Mouse (Mus musculus): ENCODE results near the gene Atxn7l2. TPM values are rescaled to one million over a fixed set of nuclear protein-coding genes. Genes with fewer than 3 reads are reported as not detected.
A peak's percentile ranks its signal among the peaks of the same experiment; 100 is the strongest.

The Atxn7l2 gene
- polyA plus RNA-seq, 1 experiment from 2014 or later: 25.4 TPM

DNA sequence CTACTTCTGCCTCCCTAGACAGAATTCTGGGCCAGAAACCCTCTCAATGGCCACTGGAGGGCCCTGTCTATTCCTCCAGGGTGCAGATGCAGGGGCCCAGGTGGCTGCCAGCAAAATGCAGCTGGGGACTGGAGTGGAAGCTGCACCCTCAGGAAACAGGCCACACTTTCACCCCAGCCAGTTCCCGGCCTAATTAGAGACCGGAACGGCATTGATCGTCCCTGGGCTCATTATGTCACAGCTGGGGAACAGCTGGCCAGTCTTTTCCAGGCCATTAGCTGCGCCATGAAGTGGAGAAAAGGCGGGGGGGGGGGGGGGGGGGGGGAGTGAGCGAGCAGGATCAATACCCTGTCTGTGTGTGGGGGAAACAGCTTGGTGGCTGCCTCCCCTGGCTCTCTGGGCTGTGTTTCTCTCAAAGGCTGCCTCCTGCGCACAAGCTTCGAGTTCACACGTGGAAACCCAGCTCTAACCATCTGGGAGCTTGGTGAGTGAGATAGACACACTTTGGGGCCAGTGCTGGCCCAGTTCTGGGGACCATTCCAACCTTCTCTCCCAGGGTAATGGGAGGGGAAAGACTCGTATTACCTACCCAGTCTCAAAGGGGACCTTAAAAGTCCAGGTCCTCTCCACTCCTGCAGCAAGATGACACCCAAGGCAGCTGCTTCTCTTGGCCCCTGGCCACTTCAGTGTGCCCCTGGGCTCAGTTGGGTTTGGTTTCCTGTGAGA, 44.1 kb downstream of the Atxn7l2 start:
- peak overlapping the region; percentile 34 for H3K4me2 ChIP-seq (replicated peaks)
- WGBS: 4% methylated on average over 9 of the region's 11 CpGs
- peak overlapping the region; percentile 85 for H3K27ac ChIP-seq
- no peaks in the 10 kb centered on the region for H3K9me3 ChIP-seq
- peak overlapping the region; percentile 31; the same call in 1 of the 2 replicates for H3K9ac ChIP-seq
- H3K4me3 ChIP-seq: no peak overlapping the region
- no peaks in the 10 kb centered on the region for H3K27me3 ChIP-seq
- peak; percentile 78 for ATAC-seq (ENCODE audit: low FRiP score, low read depth)
- H3K36me3 ChIP-seq: no peaks in the 10 kb centered on the region
- peaks cover 48% of the 10 kb centered on the region for H3K4me1 ChIP-seq

DNA sequence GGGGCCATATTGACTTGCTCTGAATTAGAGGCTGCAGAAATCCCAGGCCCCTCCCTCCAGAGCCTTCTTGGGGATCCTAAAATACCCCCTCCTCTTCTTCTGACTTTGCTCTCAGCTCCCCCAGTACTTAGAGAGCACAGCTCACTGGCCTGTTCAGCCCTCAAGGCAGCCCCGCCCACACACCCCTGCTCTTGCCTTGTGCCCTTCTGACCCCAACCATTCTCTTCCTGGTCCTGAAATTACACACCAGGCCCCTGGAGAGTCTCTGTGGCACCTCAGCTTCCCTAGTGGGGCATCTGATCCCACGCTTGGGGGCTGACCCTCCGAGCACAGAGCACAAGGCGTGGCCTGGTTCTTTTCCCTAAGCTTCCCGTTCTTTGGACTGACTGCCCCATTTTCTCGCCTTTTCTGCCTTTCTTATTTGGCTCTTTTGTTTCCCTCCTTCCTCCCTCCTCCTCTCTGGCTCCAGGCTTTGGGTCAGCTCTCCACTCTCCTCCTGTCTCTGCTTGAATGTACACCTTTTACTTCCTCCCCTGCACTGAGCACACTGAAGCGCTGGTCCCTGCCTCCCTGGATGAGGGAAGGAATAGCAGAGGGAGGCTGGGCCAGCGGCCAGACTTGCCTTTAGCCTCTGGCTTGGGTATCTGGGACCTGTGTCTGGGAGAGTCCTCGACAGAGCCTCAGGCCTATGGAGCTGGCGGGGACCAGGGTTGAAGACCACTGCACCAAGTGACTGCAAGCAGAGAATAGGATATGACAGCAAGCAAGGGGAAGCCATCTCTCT, 45.0 kb downstream of the Atxn7l2 start:
- no peaks in the 10 kb centered on the region for H3K27me3 ChIP-seq
- H3K36me3 ChIP-seq: no peaks in the 10 kb centered on the region
- H3K4me1 ChIP-seq: peaks cover 48% of the 10 kb centered on the region
- H3K27ac ChIP-seq: peak overlapping the region; percentile 85; the same call in 1 of the 2 replicates
- no peak overlapping the region for H3K9ac ChIP-seq
- peak; percentile 15; the same call in 1 of the 2 replicates for ATAC-seq (ENCODE audit: low FRiP score, low read depth)
- H3K4me2 ChIP-seq (replicated peaks): peak overlapping the region; percentile 53
- 20% methylated on average over 10 of the region's 10 CpGs for WGBS
- no peak overlapping the region for H3K4me3 ChIP-seq
- no peaks in the 10 kb centered on the region for H3K9me3 ChIP-seq

DNA sequence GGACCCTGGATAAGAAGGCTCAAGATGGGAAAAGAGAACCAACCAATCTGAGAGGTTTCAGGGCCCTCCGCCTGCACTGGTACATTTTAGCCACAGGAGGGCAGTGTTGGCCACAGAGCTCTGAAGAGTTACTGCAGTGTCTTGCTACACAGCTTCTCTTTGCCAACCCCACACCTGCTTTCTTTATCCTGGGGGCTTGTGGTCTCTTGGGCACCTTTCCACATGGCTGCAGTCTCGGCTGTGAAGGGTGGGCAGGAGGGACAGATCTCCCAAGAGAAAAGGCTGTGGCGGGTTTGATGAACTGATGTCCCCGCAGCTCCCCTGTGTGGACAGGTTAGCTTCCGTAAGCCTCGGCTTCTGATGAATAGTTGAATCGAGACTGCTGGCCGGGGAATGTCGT, 45.9 kb downstream of the Atxn7l2 start:
- H3K4me3 ChIP-seq: no peak overlapping the region
- H3K27me3 ChIP-seq: no peaks in the 10 kb centered on the region
- H3K27ac ChIP-seq: no peak overlapping the region
- WGBS: 23% methylated on average over 9 of the region's 9 CpGs
- H3K4me2 ChIP-seq (replicated peaks): peak overlapping the region; percentile 53
- peaks cover 48% of the 10 kb centered on the region for H3K4me1 ChIP-seq
- peak; percentile 22; the same call in 1 of the 2 replicates for ATAC-seq (ENCODE audit: low FRiP score, low read depth)
- H3K9me3 ChIP-seq: no peaks in the 10 kb centered on the region
- H3K36me3 ChIP-seq: no peaks in the 10 kb centered on the region
- no peak overlapping the region for H3K9ac ChIP-seq

DNA sequence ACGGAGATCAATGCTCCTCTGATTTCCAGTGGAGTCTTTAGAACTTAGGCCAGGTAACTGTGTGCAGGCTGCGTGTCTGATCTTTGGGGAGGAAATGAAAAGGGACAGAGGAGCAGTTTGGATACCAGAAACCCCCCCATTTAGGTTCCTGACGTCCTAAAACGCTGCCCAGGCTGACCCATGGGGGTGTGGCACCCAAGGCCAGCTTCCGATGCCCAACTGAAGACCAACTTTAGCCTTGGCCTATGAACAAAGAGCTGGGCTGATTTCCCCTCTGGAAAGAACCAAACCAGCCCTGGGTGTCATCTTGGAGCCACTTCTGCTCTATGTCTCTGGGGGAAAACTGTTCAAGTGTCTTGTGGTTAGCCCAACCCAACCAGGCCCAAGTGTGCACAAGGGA, 46.6 kb downstream of the Atxn7l2 start:
- H3K4me2 ChIP-seq (replicated peaks): no peak overlapping the region
- H3K4me3 ChIP-seq: no peak overlapping the region
- peaks cover 43% of the 10 kb centered on the region for H3K4me1 ChIP-seq
- no peak for ATAC-seq (ENCODE audit: low FRiP score, low read depth)
- no peaks in the 10 kb centered on the region for H3K27me3 ChIP-seq
- H3K9me3 ChIP-seq: no peaks in the 10 kb centered on the region
- H3K9ac ChIP-seq: no peak overlapping the region; the same call in 1 of the 2 replicates
- no peak overlapping the region for H3K27ac ChIP-seq
- 63% methylated on average over 5 of the region's 5 CpGs for WGBS
- H3K36me3 ChIP-seq: no peaks in the 10 kb centered on the region

DNA sequence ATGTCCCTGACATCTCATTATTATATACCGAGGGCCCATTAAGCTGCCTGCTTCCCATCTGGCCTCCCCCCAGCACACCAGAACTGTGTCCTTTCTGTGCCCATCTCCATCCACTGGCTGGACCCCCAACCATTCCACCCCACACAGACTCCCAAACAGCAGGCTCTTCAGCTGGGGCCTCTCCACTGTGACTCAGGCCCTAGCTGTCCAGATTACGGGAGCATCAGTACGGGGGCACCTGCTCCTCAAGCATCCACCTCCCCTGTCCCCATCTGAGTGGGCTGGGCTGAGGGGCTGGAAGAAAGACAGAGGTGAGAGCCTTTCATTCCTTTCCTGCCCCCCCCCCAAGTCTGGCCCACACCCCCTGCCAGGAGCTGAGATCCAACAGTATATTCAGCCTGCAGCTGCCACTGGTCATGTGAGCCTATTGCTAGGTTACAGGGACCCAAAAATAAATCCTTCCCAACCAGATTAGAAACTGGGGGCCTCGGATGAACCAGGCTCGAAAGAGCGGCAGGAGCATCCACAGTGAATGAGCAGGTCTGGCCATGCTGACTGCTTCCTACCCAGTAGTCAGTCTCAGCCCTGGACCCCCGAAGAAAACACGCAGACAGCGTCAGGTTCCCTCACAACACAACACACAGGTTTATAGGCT, 52.2 kb downstream of the Atxn7l2 start:
- Histone ChIP-seq H3K4me3 (no peak overlapping the region), H3K27ac (0 out of 2 replicates have a peak overlapping the region, but pooled peaks have one; percentile 10), H3K9me3 (no peaks in the 10 kb centered on the region), H3K27me3 (no peaks in the 10 kb centered on the region), H3K36me3 (no peaks in the 10 kb centered on the region), H3K4me1 (peaks cover 4% of the 10 kb centered on the region; the same call in 1 of the 2 replicates), H3K4me2 (replicated peaks) (no peak overlapping the region), H3K9ac (no peak overlapping the region; the same call in 1 of the 2 replicates)
- 63% methylated on average over 9 of the region's 9 CpGs for WGBS
- ATAC-seq (ENCODE audit: low FRiP score, low read depth): peak; percentile 60

DNA sequence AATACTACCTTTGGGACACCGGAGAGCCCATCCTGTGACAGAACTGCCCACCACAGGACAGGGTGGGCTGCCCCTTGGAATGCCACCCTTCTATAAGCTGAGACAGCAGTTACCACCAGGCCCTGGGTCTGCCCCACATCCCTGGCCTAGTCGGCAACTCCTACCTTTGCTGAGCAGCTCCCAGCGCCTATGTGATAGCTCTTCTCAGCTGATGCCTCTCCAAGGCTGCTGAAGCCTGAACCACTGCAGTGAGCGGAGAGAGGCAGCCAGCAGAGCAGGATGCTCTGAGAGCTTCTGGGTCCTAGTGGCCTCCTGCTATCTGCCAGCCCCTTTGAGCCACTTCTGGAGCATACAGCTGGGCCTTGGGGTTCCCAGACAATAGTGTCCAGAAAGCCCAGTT, 56.1 kb downstream of the Atxn7l2 start, which contains the start of gene Gpr61:
Gene Gpr61 (minus strand): TSS at position 227 of the 400 bp plus-strand sequence.
- H3K4me3 ChIP-seq: no peak within 1 kb of the TSS
- WGBS: 42% methylated on average over 4 of the region's 4 CpGs
- no peak for ATAC-seq (ENCODE audit: low FRiP score, low read depth)
- H3K4me1 ChIP-seq: peaks cover 4% of the 10 kb centered on the region; the same call in 1 of the 2 replicates
- no peaks in the 10 kb centered on the region for H3K9me3 ChIP-seq
- H3K27me3 ChIP-seq: no peaks in the 10 kb centered on the region
- no peak within 1 kb of the TSS for H3K4me2 ChIP-seq (replicated peaks)
- H3K9ac ChIP-seq: no peak within 1 kb of the TSS
- H3K36me3 ChIP-seq: no peaks in the 10 kb centered on the region
- no peak within 1 kb of the TSS for H3K27ac ChIP-seq

DNA sequence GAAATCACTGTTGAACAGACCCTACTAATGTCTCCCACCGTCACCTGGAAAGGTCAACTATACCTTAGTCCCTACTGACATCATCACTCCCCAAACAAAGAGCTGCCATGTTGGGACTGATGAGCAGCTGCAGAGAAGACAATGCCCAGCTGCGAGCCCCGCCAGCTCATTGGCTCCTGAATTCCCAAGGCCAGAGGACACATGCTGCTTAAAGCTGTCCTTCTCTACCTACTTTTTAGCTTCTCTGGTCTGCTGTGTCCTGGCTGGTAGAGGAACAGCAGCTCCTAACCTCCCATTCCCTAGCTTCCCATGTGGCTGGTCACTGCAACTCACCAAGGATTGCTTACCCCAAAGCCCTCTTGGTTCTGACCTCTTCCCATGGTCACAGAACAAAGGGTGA, 58.4 kb downstream of the Atxn7l2 start:
- H3K4me2 ChIP-seq (replicated peaks): no peak overlapping the region
- peaks cover 4% of the 10 kb centered on the region for H3K4me1 ChIP-seq
- H3K27ac ChIP-seq: no peak overlapping the region
- no peak overlapping the region for H3K4me3 ChIP-seq
- H3K9ac ChIP-seq: no peak overlapping the region
- WGBS: 89% methylated on average over 3 of the region's 3 CpGs
- no peaks in the 10 kb centered on the region for H3K9me3 ChIP-seq
- no peak for ATAC-seq (ENCODE audit: low FRiP score, low read depth)
- H3K27me3 ChIP-seq: no peaks in the 10 kb centered on the region
- H3K36me3 ChIP-seq: no peaks in the 10 kb centered on the region

Other genes starting within 250 kb of the Atxn7l2 start
- gene Gstm3, start 241.7 kb downstream of the Atxn7l2 start, polyA plus RNA-seq (2015; fragmentation: Nextera tagmentation; extraction: Ambion mirVana): not detected in 2 replicates
- 46.7 and 52.1 TPM in 2 replicates for gene Gstm2, start 224.5 kb downstream of the Atxn7l2 start, polyA plus RNA-seq (2015; fragmentation: Nextera tagmentation; extraction: Ambion mirVana)
- 42.7 and 54.9 TPM in 2 replicates for gene Gstm1, start 193.0 kb downstream of the Atxn7l2 start, polyA plus RNA-seq (2015; fragmentation: Nextera tagmentation; extraction: Ambion mirVana)
- 14.6 and 15.4 TPM in 2 replicates for gene Gstm4, start 166.0 kb downstream of the Atxn7l2 start, polyA plus RNA-seq (2015; fragmentation: Nextera tagmentation; extraction: Ambion mirVana)
- gene Ampd2, start 124.3 kb downstream of the Atxn7l2 start, polyA plus RNA-seq (2015; fragmentation: Nextera tagmentation; extraction: Ambion mirVana): 48.5 and 49.2 TPM in 2 replicates
- gene Gnat2, start 118.1 kb downstream of the Atxn7l2 start, polyA plus RNA-seq (2015; fragmentation: Nextera tagmentation; extraction: Ambion mirVana): 0.72 and 0.78 TPM in 2 replicates
- gene Gnai3, start 64.8 kb downstream of the Atxn7l2 start, polyA plus RNA-seq (2015; fragmentation: Nextera tagmentation; extraction: Ambion mirVana): 184 and 193 TPM in 2 replicates
- 0.09 and 0.19 TPM in 2 replicates for gene Gpr61, start 56.1 kb downstream of the Atxn7l2 start, polyA plus RNA-seq (2015; fragmentation: Nextera tagmentation; extraction: Ambion mirVana)
- 4.3 and 4.4 TPM in 2 replicates for gene Amigo1, start 24.6 kb downstream of the Atxn7l2 start, polyA plus RNA-seq (2015; fragmentation: Nextera tagmentation; extraction: Ambion mirVana)
- gene Cyb561d1, start 9.7 kb downstream of the Atxn7l2 start, polyA plus RNA-seq (2015; fragmentation: Nextera tagmentation; extraction: Ambion mirVana): 1.8 and 2.1 TPM in 2 replicates
- 1.4 and 1.7 TPM in 2 replicates for gene Sypl2, start 15.7 kb upstream of the Atxn7l2 start, polyA plus RNA-seq (2015; fragmentation: Nextera tagmentation; extraction: Ambion mirVana)
- 318 and 331 TPM in 2 replicates for gene Psma5, start 46.0 kb upstream of the Atxn7l2 start, polyA plus RNA-seq (2015; fragmentation: Nextera tagmentation; extraction: Ambion mirVana)
- gene Sort1, start 73.1 kb upstream of the Atxn7l2 start, polyA plus RNA-seq (2015; fragmentation: Nextera tagmentation; extraction: Ambion mirVana): 10.6 TPM in 2 replicates
- gene Mybphl, start 154.0 kb upstream of the Atxn7l2 start, polyA plus RNA-seq (2015; fragmentation: Nextera tagmentation; extraction: Ambion mirVana): not detected in 2 replicates
- gene Psrc1, start 172.9 kb upstream of the Atxn7l2 start, polyA plus RNA-seq (2015; fragmentation: Nextera tagmentation; extraction: Ambion mirVana): 62.7 and 63.1 TPM in 2 replicates
- gene Celsr2, start 204.6 kb upstream of the Atxn7l2 start, polyA plus RNA-seq (2015; fragmentation: Nextera tagmentation; extraction: Ambion mirVana): 5.5 and 7.3 TPM in 2 replicates
- 114 and 122 TPM in 2 replicates for gene Sars, start 234.3 kb upstream of the Atxn7l2 start, polyA plus RNA-seq (2015; fragmentation: Nextera tagmentation; extraction: Ambion mirVana)